Mouse (Mus musculus) heart, embryonic 16.5 days (tissue): ENCODE measurements around the gene Ttll7. TPM values are rescaled to one million over a fixed set of nuclear protein-coding genes. Genes with fewer than 3 reads are reported as not detected.

Source experiments
- ATAC-seq: fragments of 200-750 bp; cut with Nextera tagmentation; replicated peaks from 2 replicates; pipeline ENCODE4 v1.8.0; 2017; ENCODE audit warnings: moderate number of reproducible peaks; ENCODE audit not compliant: insufficient read depth, low FRiP score; ENCODE audit errors: extremely low read depth
- H3K27ac ChIP-seq: fragments of 300-500 bp; sonication (generic); 2 replicates; pipeline ENCODE4 v1.5.1; 2014; ENCODE audit warnings: mild to moderate bottlenecking, low read length, control low read depth, moderate library complexity
- H3K27me3 ChIP-seq: fragments of 300-500 bp; sonication (generic); 2 replicates; pipeline ENCODE4 v1.6.1; 2014; ENCODE audit warnings: low read length, mixed read lengths; ENCODE audit not compliant: control insufficient read depth, insufficient read depth
- H3K36me3 ChIP-seq: fragments of 300-500 bp; sonication (generic); 2 replicates; pipeline ENCODE4 v1.6.1; 2014; ENCODE audit not compliant: control insufficient read depth, insufficient read depth
- H3K4me1 ChIP-seq: fragments of 300-500 bp; sonication (generic); 2 replicates; pipeline ENCODE4 v1.6.1; 2014; ENCODE audit warnings: low read length, mixed read lengths; ENCODE audit not compliant: control insufficient read depth, insufficient read depth
- H3K4me2 ChIP-seq: fragments of 300-500 bp; sonication (generic); 2 replicates; pipeline ENCODE4 v1.6.1; 2014; ENCODE audit warnings: low read depth, mild to moderate bottlenecking, control low read depth, low read length
- H3K4me3 ChIP-seq: fragments of 300-500 bp; sonication (generic); 2 replicates; pipeline ENCODE4 v1.5.1; 2014; ENCODE audit warnings: mild to moderate bottlenecking, control low read depth, low read length
- H3K9ac ChIP-seq: fragments of 300-500 bp; sonication (generic); 2 replicates; pipeline ENCODE4 v1.6.1; 2014; ENCODE audit warnings: low read length, control low read depth
- H3K9me3 ChIP-seq: fragments of 300-500 bp; sonication (generic); replicated peaks from 2 replicates; pipeline ENCODE4 v1.6.1; 2016; ENCODE audit warnings: low read length; ENCODE audit not compliant: control insufficient read depth
- WGBS: fragments of 180-500 bp; shearing (Covaris S2); extraction: QIAGEN DNeasy Blood & Tissue Kit; methylation state at CpG from one replicate; pipeline ENCODE4 v1.1.7; 2014; 5-methylcytosine and 5-hydroxymethylcytosine counted together
- polyA plus RNA-seq: library from polyadenylated mRNA; unstranded; fragments of >200 nt; fragmentation: Nextera tagmentation; extraction: Ambion mirVana; gene quantifications from 2 replicates; pipeline ENCODE4 v1.2.1, GENCODE M21; 2015

Gene Ttll7
- polyA plus RNA-seq, 1 experiment from 2014 or later: 1.2 TPM

GRCm38 (mm10) chr3:146896581-146896980, 44.4 kb downstream of the Ttll7 start:
- no peaks in the 10 kb centered on the region for H3K4me1 ChIP-seq
- no peak for ATAC-seq
- 76% methylated on average over 8 of the region's 8 CpGs for WGBS
- no peak overlapping the region for H3K9ac ChIP-seq
- no peak overlapping the region for H3K27ac ChIP-seq
- no peak overlapping the region for H3K4me3 ChIP-seq
- no peaks in the 10 kb centered on the region for H3K27me3 ChIP-seq
- H3K36me3 ChIP-seq: no peaks in the 10 kb centered on the region
- H3K4me2 ChIP-seq: no peak overlapping the region
- H3K9me3 ChIP-seq: no peaks in the 10 kb centered on the region

GRCm38 (mm10) chr3:146900094-146900493, 47.9 kb downstream of the Ttll7 start:
- Histone ChIP-seq H3K27ac (no peak overlapping the region), H3K36me3 (no peaks in the 10 kb centered on the region), H3K4me1 (no peaks in the 10 kb centered on the region), H3K9me3 (no peaks in the 10 kb centered on the region), H3K4me3 (no peak overlapping the region), H3K4me2 (no peak overlapping the region), H3K9ac (no peak overlapping the region), H3K27me3 (no peaks in the 10 kb centered on the region)
- 83% methylated on average over 3 of the region's 3 CpGs for whole genome bisulfite sequencing
- no peak for ATAC-seq

- Histone ChIP-seq H3K9ac (no peak overlapping the region), H3K27me3 (no peaks in the 10 kb centered on the region), H3K4me3 (no peak overlapping the region), H3K9me3 (no peaks in the 10 kb centered on the region), H3K36me3 (no peaks in the 10 kb centered on the region), H3K4me2 (no peak overlapping the region), H3K27ac (no peak overlapping the region), H3K4me1 (no peaks in the 10 kb centered on the region)
- WGBS: 68% methylated on average over 4 of the region's 4 CpGs
- no peak for ATAC-seq
Measured at GRCm38 (mm10) chr3:146901729-146902128, 49.6 kb downstream of the Ttll7 start.

GRCm38 (mm10) chr3:146905606-146906005, 53.4 kb downstream of the Ttll7 start:
- Histone ChIP-seq H3K27me3 (no peaks in the 10 kb centered on the region), H3K9me3 (no peaks in the 10 kb centered on the region), H3K4me2 (no peak overlapping the region), H3K9ac (no peak overlapping the region), H3K4me3 (no peak overlapping the region), H3K4me1 (no peaks in the 10 kb centered on the region), H3K27ac (no peak overlapping the region), H3K36me3 (no peaks in the 10 kb centered on the region)
- WGBS: 57% methylated on average over 3 of the region's 3 CpGs
- no peak for ATAC-seq

GRCm38 (mm10) chr3:146908922-146909321, 56.8 kb downstream of the Ttll7 start:
- Histone ChIP-seq H3K9ac (no peak overlapping the region), H3K27ac (no peak overlapping the region), H3K4me3 (no peak overlapping the region), H3K27me3 (no peaks in the 10 kb centered on the region), H3K9me3 (no peaks in the 10 kb centered on the region), H3K4me2 (no peak overlapping the region), H3K36me3 (no peaks in the 10 kb centered on the region), H3K4me1 (no peaks in the 10 kb centered on the region)
- no peak for ATAC-seq
- WGBS: 64% methylated on average over 5 of the region's 5 CpGs

GRCm38 (mm10) chr3:146913107-146913506, 60.9 kb downstream of the Ttll7 start:
- no peak overlapping the region for H3K4me2 ChIP-seq
- ATAC-seq: no peak
- WGBS: 85% methylated on average over 12 of the region's 12 CpGs
- no peak overlapping the region for H3K9ac ChIP-seq
- H3K4me1 ChIP-seq: no peaks in the 10 kb centered on the region
- H3K4me3 ChIP-seq: no peak overlapping the region
- H3K36me3 ChIP-seq: no peaks in the 10 kb centered on the region
- no peak overlapping the region for H3K27ac ChIP-seq
- H3K27me3 ChIP-seq: no peaks in the 10 kb centered on the region
- no peaks in the 10 kb centered on the region for H3K9me3 ChIP-seq

- WGBS: 8% methylated on average over 12 of the region's 12 CpGs
- ATAC-seq: no peak
Measured at GRCm38 (mm10) chr3:146914798-146915197, 62.6 kb downstream of the Ttll7 start.

GRCm38 (mm10) chr3:146917891-146918290, 65.7 kb downstream of the Ttll7 start:
- Histone ChIP-seq H3K4me3 (no peak overlapping the region), H3K9me3 (no peaks in the 10 kb centered on the region), H3K9ac (no peak overlapping the region), H3K36me3 (no peaks in the 10 kb centered on the region), H3K27ac (no peak overlapping the region), H3K4me2 (no peak overlapping the region), H3K27me3 (no peaks in the 10 kb centered on the region), H3K4me1 (no peaks in the 10 kb centered on the region)
- WGBS: 48% methylated on average over 8 of the region's 8 CpGs
- ATAC-seq: no peak

More at GRCm38 (mm10) chr3:146914798-146915197, 62.6 kb downstream of the Ttll7 start:
- H3K9me3 ChIP-seq: no peaks in the 10 kb centered on the region
- H3K9ac ChIP-seq: no peak overlapping the region
- H3K27ac ChIP-seq: no peak overlapping the region
- H3K4me3 ChIP-seq: no peak overlapping the region
- H3K4me2 ChIP-seq: no peak overlapping the region
- no peaks in the 10 kb centered on the region for H3K36me3 ChIP-seq
- H3K4me1 ChIP-seq: no peaks in the 10 kb centered on the region
- H3K27me3 ChIP-seq: no peaks in the 10 kb centered on the region

- WGBS: 68% methylated on average over 11 of the region's 11 CpGs
- H3K9me3 ChIP-seq: no peaks in the 10 kb centered on the region
- no peak for ATAC-seq
Measured at GRCm38 (mm10) chr3:146918323-146918722, 66.2 kb downstream of the Ttll7 start.

More at GRCm38 (mm10) chr3:146918323-146918722, 66.2 kb downstream of the Ttll7 start:
- Histone ChIP-seq H3K27ac (no peak overlapping the region), H3K9ac (no peak overlapping the region), H3K4me2 (no peak overlapping the region), H3K4me3 (no peak overlapping the region), H3K4me1 (no peaks in the 10 kb centered on the region), H3K27me3 (no peaks in the 10 kb centered on the region), H3K36me3 (no peaks in the 10 kb centered on the region)
